Mouse (Mus musculus) adrenal gland, postnatal 0 days (tissue): ENCODE data around the gene Rc3h2. TPM values are rescaled to one million over a fixed set of nuclear protein-coding genes. Genes with fewer than 3 reads are reported as not detected.

Source experiments
- polyA plus RNA-seq: library from polyadenylated mRNA; unstranded; fragments of >200 nt; fragmentation: Nextera tagmentation; extraction: Ambion mirVana; gene quantifications from 2 replicates; pipeline ENCODE4 v1.2.1, GENCODE M21; 2015

The Rc3h2 gene
- polyA plus RNA-seq: 7.6 and 9.7 TPM in 2 replicates

DNA sequence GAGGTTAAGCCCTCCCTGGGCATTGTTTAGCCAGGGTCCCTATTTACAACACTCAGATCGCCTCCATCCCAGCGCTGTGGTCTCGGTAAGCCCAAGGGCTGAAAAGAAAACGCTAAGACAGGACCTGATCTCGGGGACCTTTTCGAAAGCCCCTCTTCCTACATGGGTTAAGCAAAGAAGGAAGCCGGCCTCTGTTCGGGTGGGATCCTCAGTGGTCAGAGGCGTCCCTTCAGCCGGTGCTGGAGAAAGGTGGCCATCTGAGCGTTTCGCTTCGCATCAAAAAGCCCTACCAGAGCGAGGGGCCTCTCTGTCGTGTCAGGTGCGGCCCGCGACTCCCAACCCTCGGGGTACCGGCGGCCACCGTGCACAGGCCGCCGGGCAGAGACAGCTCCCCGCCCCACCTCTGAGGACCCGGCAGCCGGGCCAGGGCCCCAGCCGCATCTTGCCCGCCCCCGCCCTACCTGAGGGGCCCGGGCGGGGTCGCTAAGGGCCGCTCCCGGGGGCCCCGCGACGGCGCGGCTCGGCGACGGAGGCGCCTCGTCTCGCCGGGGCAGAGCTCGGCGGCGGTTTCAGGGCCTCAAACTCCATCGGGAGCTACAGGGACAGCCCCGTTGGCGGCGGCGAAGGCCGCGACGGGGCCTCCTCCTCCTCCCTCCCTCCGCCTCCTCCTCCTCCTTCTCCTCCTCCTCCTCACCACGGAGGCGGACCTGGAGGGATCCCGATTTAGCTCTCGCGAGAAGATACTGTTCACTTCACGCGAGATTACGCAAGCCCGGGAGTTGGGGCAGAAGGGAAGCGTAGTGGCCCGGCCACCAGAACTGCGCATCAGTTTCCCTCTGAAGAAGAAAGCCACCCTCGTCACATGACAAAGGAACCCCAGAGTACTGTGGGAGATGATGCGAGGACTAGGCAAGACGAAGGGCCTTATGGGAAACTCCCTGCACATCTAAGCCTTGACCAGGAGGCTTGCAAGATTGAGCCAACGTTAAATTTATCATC, at the start of gene Rc3h2:
TSS of gene Rc3h2 (minus strand) at position 598 of the 999 bp plus-strand sequence.

DNA sequence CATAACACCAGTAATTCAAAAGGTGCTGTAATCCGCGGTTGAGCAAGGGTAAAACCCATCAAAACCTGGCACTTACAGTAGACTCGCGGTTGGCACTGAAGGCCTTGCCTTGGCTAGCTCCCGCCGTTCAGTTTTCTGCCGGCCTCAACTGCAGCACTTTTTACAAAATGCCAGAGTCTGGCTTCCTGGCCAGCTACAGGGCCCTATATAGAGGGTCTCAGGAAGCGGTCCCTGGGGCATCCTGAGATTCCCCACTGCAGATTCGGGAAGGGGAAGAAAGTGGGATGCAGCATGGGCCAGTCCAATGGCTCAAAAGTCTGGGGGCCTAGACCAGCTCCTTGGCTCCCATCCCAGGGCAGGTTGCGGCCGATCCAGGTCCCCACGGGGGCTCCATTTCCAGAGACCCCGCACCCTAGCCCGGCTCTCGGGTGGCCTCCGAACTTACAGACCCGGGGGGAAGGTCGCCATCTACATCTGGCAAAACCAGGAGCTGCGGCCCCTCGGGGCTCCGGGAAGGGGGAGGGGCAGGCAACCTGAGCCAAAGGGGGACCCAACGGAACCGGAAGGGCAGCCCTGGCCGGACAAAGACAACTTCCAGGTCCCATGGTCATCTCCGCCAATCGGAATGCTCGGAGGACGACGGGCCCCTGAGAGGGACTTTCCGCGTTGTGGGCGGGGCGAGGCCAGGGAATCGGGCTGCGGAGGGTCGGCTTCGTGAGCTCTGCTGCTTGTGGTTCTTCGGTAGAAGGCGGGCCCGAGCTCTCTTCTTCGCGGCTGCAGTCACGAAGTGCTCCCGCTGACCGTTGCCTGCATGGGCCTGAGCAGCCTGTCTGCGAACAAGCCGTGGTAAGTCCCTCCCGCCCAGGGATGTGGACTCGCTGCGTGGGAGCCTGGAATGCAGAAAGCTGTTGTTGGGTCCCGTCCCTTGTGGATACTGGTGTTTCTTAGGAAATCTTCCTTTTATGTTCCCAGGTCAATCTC, 20.2 kb upstream of the Rc3h2 start, which contains the start of the genes Zbtb26, Zbtb6 and Rabgap1:
TSS of gene Zbtb26 (minus strand) at position 525 of the 981 bp plus-strand sequence.
TSS of gene Zbtb6 (minus strand) at position 561 of the 981 bp plus-strand sequence.
TSS of gene Rabgap1 (plus strand) at position 669 of the 981 bp plus-strand sequence.

DNA sequence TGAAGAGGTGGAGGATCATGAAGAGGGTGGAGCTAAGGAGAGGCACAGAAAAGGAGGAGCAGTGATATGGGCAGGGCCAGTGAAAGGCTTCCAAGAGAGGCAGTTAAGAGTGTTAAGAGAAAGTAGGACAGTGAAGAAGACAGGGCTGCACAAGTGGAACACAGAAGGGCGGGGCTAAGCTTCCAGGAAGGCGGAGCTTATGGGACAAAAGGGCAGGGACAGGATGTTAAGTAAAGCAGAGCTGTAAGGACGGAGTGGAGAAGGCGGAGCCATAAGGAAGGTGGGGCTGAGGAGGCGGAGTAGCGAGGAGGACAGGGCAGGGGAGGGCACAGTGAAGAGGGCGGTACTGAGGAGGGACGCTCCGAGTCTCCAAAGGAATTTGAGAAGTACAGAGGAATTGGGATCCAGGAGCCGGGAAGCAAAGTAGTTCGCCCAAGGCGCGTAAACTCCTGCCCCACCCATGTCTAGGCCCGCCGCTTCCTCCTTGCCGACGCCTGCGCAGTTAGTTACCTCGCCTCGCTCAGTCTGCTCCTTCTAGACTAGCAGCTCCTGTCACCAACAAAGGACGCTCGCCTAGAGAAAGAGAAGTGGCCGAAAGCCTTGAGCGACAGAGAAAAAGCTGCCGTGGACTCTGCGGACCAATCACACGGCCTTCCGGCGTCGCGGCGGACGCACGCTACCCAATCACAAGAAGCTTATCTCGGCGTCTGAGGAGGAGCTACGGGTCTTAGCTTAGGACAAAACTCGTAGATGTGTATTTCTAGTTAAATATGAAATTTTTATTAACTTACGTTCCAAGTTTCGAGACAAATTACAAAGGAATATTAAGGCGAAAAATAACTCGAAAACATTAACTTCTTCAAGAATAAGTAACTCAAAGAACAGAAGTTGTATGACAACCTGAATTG, 63.8 kb downstream of the Rc3h2 start, which contains the start of gene Pdcl:
TSS of gene Pdcl (minus strand) at position 700 of the 908 bp plus-strand sequence.

DNA sequence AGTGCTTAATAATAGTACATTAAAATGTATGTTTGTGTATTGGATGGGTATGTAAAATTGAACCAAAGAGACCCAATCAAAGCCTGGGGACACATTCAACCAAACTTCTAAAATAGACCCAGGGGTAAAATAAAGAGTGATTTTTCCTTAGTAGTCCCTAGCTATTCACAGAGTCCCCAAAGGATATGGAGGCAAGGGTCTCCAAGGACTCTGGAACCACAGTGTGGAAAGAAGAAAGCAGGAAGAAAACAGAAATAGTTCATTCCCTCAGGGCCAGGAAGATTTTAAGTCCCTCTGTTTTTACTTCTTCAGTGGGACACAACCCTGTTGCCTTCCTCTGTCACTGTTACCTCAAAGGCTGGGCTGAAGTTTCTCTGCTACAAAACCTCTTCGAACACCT, 96.5 kb downstream of the Rc3h2 start, which contains the start of gene Olfr368:
TSS of gene Olfr368 (plus strand) at position 301 of the 400 bp plus-strand sequence.

Other genes starting within 250 kb of the Rc3h2 start
- gene Olfr365, start 234.7 kb downstream of the Rc3h2 start, polyA plus RNA-seq: not detected in 2 replicates
- gene Olfr366, start 211.3 kb downstream of the Rc3h2 start, polyA plus RNA-seq: not detected in 2 replicates
- not detected in 2 replicates for gene Olfr368, start 96.4 kb downstream of the Rc3h2 start, polyA plus RNA-seq
- gene Pdcl, start 63.6 kb downstream of the Rc3h2 start, polyA plus RNA-seq: 35.9 and 45.2 TPM in 2 replicates
- 1.6 and 2.8 TPM in 2 replicates for gene Zbtb26, start 20.2 kb upstream of the Rc3h2 start, polyA plus RNA-seq
- gene Zbtb6, start 20.3 kb upstream of the Rc3h2 start, polyA plus RNA-seq: 4.3 and 5.2 TPM in 2 replicates
- gene Rabgap1, start 20.4 kb upstream of the Rc3h2 start, polyA plus RNA-seq: 18.2 and 29.8 TPM in 2 replicates
- 0.46 and 0.57 TPM in 2 replicates for gene Gpr21, start 93.4 kb upstream of the Rc3h2 start, polyA plus RNA-seq